Mouse (Mus musculus) stomach, postnatal 0 days (tissue): ENCODE measurements around the gene Zdhhc23.

Experiments
- CTCF ChIP-seq: IDR thresholded peaks from 2 replicates; pipeline ENCODE4 v1.5.1; 2016; ENCODE audit warnings: antibody characterized with exemption, low read depth, mild to moderate bottlenecking, moderate library complexity
- EP300 ChIP-seq: optimal IDR thresholded peaks from 2 replicates; pipeline ENCODE3; 2016; ENCODE audit warnings: antibody characterized with exemption

GRCm38 (mm10) chr16:43979010-43979327 is 622 bp downstream of the Zdhhc23 start:
- TF ChIP-seq CTCF (no peak), EP300 (no peak)
